Mouse (Mus musculus) midbrain, postnatal 0 days (tissue): ENCODE measurements around the gene R3hdm1. TPM values are rescaled to one million over a fixed set of nuclear protein-coding genes. Genes with fewer than 3 reads are reported as not detected.
"Not testable (repeated sequence)": the region's sequence is repeated elsewhere in the genome, so short reads cannot be mapped to it uniquely, and the experiment has no call there.

Experiments
- ATAC-seq: fragments of 200-750 bp; cut with Nextera tagmentation; 2 replicates; pipeline ENCODE4 v1.8.0; 2017; ENCODE audit warnings: moderate number of reproducible peaks, mild to moderate bottlenecking, moderate TSS enrichment, moderate library complexity; ENCODE audit not compliant: low FRiP score
- DNase-seq: peaks from one replicate; pipeline ENCODE4 v3.0.0-alpha.2; 2015; ENCODE audit warnings: low spot score
- H3K27ac ChIP-seq: fragments of 300-500 bp; sonication (generic); 2 replicates; pipeline ENCODE4 v1.5.1; 2014; ENCODE audit warnings: low read depth, mild to moderate bottlenecking, low read length, mixed read lengths
- H3K27me3 ChIP-seq: fragments of 300-500 bp; sonication (generic); 2 replicates; pipeline ENCODE4 v1.6.1; 2014; ENCODE audit warnings: low read length, control low read depth, mixed read lengths; ENCODE audit not compliant: insufficient read depth
- H3K36me3 ChIP-seq: fragments of 300-500 bp; sonication (generic); 2 replicates; pipeline ENCODE4 v1.6.1; 2014; ENCODE audit warnings: low read length, control low read depth, mixed read lengths; ENCODE audit not compliant: insufficient read depth
- H3K4me1 ChIP-seq: fragments of 300-500 bp; sonication (generic); 2 replicates; pipeline ENCODE4 v1.6.1; 2014; ENCODE audit warnings: mild to moderate bottlenecking, control low read depth, antibody characterized with exemption, low read length, mixed read lengths; ENCODE audit not compliant: insufficient read depth
- H3K4me2 ChIP-seq: fragments of 300-500 bp; sonication (generic); 2 replicates; pipeline ENCODE4 v1.6.1; 2014; ENCODE audit warnings: low read depth, mild to moderate bottlenecking, low read length, mixed read lengths; ENCODE audit not compliant: poor library complexity, severe bottlenecking
- H3K4me3 ChIP-seq: fragments of 300-500 bp; sonication (generic); 2 replicates; pipeline ENCODE4 v1.5.1; 2014; ENCODE audit warnings: low read depth, mild to moderate bottlenecking, low read length, moderate library complexity
- H3K9ac ChIP-seq: fragments of 300-500 bp; sonication (generic); replicated peaks from 2 replicates; pipeline ENCODE4 v1.6.1; 2014; ENCODE audit warnings: mild to moderate bottlenecking, low read length, moderate library complexity, mixed read lengths; ENCODE audit not compliant: poor library complexity, severe bottlenecking
- H3K9me3 ChIP-seq: fragments of 300-500 bp; sonication (generic); 2 replicates; pipeline ENCODE4 v1.6.1; 2016; ENCODE audit warnings: low read length, control low read depth
- CTCF ChIP-seq: IDR thresholded peaks from 2 replicates; pipeline ENCODE4 v1.5.1; 2016; ENCODE audit warnings: antibody characterized with exemption, mild to moderate bottlenecking
- WGBS: fragments of 180-500 bp; shearing (Covaris S2); extraction: QIAGEN DNeasy Blood & Tissue Kit; methylation state at CpG from one replicate; pipeline ENCODE4 v1.1.7; 2014; 5-methylcytosine and 5-hydroxymethylcytosine counted together
- polyA plus RNA-seq: library from polyadenylated mRNA; unstranded; fragments of >200 nt; fragmentation: Nextera tagmentation; extraction: Ambion mirVana; gene quantifications from 2 replicates; pipeline ENCODE4 v1.2.1, GENCODE M21; 2015
- total RNA-seq: library from RNA; depleted of rRNA; stranded (reverse); fragments of >200 nt; gene quantifications from 2 replicates; pipeline ENCODE4 v1.2.3, GENCODE M21; 2014

The R3hdm1 gene
- total and polyA plus RNA-seq, 2 experiments from 2014 or later, result 57.1 to 104 TPM

DNA sequence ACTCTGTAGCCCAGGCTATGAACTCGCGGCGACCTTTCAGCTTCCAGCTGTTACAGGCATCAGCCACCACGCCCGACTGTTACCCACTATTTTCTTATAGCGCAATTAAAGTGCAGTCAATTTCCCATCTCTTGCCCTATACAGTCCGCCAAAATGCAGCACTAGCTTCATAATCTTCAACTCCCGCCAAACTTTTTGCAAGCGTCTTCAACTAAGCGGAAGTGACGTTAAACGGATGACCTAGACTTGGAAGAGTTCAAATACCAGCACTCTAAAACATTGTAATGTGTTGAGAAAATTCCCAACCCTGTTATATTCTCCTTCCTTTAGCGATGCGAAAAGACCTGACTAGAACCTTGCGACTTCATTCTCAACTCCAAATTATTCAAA, 855 bp upstream of the R3hdm1 start:
- Histone ChIP-seq H3K27ac (peak overlapping the region; percentile 96), H3K27me3 (no peaks in the 10 kb centered on the region), H3K4me3 (peak overlapping the region; percentile 90), H3K4me2 (peak overlapping the region; percentile 68), H3K4me1 (peaks cover 8% of the 10 kb centered on the region; the same call in 1 of the 2 replicates), H3K9ac (no peak overlapping the region), H3K36me3 (no peaks in the 10 kb centered on the region), H3K9me3 (no peaks in the 10 kb centered on the region)
- ATAC-seq (peak; percentile 19; the same call in 1 of the 2 replicates), DNase-seq (peak; percentile 88)
- 0% methylated on average over 15 of the region's 15 CpGs for WGBS
- TF ChIP-seq CTCF, result no peak

DNA sequence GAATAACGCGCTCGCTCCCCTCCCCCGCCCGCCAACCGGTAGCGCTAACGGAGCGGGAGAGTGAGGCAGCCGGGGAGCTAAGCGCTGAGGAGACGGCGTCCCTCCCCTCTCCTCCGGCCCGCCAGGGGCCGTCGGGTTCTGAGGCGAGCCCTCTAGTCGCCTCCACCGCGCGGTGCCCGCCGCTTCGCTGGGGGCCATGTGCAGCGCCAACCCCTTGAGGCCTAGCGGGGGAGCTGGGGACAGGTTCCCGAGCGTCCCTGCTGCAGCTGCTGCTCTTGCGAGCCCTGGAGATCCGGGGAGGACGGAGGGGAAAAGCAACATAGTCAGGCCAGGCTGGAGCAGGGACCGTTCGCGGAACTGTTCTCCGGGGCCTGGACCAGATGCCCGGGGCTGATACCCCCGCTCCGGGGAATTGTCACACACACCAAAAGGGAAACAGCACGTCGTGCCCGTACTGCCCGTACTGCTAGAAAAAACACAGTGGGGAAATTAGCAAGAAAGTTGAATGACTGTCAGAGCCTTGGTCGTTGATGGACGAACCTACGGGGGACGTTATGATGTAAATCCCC, 503 bp downstream of the R3hdm1 start:
- Histone ChIP-seq H3K9me3 (no peaks in the 10 kb centered on the region), H3K4me2 (peak overlapping the region; percentile 62), H3K4me1 (peaks cover 8% of the 10 kb centered on the region; the same call in 1 of the 2 replicates), H3K27me3 (no peaks in the 10 kb centered on the region), H3K9ac (peak overlapping the region; percentile 87), H3K27ac (peak overlapping the region; percentile 96), H3K36me3 (no peaks in the 10 kb centered on the region), H3K4me3 (peak overlapping the region; percentile 90)
- WGBS, result 0% methylated on average over 32 of the region's 47 CpGs
- ATAC-seq (peak; percentile 60), DNase-seq (peak; percentile 56)
- TF ChIP-seq CTCF, result peak; percentile 26; the same call in 1 of the 2 replicates

DNA sequence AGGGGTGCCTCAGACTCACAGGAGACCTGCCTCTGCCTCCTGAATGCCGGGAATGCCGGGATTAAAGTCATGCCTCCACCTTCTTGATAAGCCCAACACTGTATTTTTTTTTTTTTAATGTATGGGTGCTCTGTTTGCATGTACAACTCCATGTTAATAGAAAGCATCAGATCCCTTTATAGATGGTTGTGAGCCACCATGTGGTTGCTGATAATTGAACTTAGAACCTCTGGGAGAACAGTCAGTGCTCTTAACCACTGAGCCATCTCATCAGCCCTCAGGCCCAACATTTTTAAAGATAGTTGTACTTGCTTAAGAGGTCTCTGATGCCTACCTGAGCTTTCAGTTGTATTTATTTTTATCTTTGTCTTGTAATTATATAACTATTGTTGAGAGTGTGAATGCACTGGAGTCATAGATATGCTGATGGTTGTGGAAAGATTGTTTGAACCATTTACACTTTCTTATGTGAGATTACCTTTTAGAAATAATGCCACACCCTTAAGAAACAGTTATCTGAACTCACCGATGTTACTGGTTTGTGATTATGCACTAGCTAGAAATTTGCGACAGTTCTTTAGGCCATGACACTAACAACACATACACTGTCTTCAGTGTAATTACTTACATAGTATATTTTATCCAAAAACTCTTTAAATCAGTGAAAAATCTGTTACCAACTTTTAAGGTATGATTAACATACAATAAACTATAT, 18.0 kb downstream of the R3hdm1 start:
- no peak for TF ChIP-seq CTCF
- H3K36me3 ChIP-seq, result no peaks in the 10 kb centered on the region
- no peak overlapping the region for H3K4me3 ChIP-seq
- no peaks in the 10 kb centered on the region for H3K27me3 ChIP-seq
- H3K9ac ChIP-seq, result no peak overlapping the region
- DNase-seq, result no peak
- no peak for ATAC-seq
- no peaks in the 10 kb centered on the region for H3K9me3 ChIP-seq
- no peak overlapping the region for H3K4me2 ChIP-seq
- no peak overlapping the region for H3K27ac ChIP-seq
- H3K4me1 ChIP-seq, result no peaks in the 10 kb centered on the region
- 96% methylated on average over 4 of the region's 4 CpGs for WGBS

DNA sequence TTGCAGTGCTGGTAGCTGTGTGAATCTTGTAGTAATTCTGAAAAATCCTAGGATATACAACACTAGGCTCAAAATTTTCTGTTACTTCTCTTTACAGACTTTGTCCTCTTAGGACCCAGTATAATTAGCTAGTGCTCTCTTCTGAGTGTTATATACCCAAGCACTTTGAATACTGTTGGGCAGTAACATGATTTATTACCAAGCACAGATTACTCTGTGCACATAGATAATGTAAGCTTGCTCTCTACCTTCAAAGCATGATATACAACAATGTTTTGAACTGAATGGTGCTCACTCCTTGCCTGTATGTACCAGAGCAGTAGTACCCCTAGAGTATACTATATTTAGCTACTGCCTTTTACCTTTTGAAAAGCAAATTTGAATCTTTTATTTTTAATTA, 33.1 kb downstream of the R3hdm1 start:
- H3K36me3 ChIP-seq, H3K9ac ChIP-seq, H3K9me3 ChIP-seq, H3K4me3 ChIP-seq, H3K4me1 ChIP-seq, H3K4me2 ChIP-seq, H3K27ac ChIP-seq, ATAC-seq, H3K27me3 ChIP-seq, DNase-seq: not testable (repeated sequence)

DNA sequence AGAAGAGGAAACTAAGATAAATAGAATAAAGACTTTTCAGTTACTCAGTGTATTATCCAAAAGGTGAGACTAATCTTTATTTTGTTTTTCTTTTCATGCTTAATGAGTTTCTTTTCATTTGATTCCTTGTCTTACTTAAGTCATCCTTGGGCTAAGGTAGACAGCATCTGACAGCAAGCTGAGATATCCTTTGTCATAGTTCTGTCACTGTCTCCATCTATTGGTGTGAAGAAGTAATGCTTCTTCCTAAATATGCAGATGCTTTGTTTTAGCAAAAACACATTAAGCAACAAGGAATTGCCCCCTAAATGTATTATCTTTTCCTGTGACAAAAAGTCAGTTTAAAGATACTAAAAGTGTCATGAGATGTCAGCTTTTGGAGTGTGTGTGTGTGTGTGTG, 37.9 kb downstream of the R3hdm1 start:
- no peak overlapping the region for H3K4me2 ChIP-seq
- no peaks in the 10 kb centered on the region for H3K4me1 ChIP-seq
- peak; percentile 82 for TF ChIP-seq CTCF
- no peak overlapping the region for H3K9ac ChIP-seq
- DNase-seq (peak; percentile 46), ATAC-seq (no peak)
- no peaks in the 10 kb centered on the region for H3K9me3 ChIP-seq
- H3K27ac ChIP-seq, result no peak overlapping the region
- H3K27me3 ChIP-seq, result no peaks in the 10 kb centered on the region
- no peaks in the 10 kb centered on the region for H3K36me3 ChIP-seq
- H3K4me3 ChIP-seq, result no peak overlapping the region

DNA sequence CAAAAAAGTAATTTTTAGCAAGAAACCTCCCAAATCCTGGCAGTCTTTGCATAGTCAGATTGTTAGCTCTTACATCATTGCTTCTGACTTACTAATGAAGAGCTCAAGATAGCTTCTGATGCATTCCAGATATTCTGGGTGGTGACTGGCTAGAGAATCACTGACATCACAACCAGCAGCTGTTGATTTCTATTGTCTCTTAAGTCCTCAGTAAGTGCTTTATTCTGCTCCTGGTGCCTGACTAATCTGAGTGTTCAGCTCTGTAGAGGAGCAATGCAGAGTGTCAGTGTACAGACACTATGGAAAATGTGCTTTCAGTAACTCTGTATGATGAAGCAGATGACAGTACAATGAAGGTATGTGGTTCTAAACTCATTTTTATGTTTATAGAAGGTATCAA, 38.6 kb downstream of the R3hdm1 start:
- no peaks in the 10 kb centered on the region for H3K4me1 ChIP-seq
- H3K4me2 ChIP-seq, result no peak overlapping the region
- no peak for TF ChIP-seq CTCF
- no peak overlapping the region for H3K9ac ChIP-seq
- ATAC-seq, result no peak
- DNase-seq, result no peak
- H3K27me3 ChIP-seq, result no peaks in the 10 kb centered on the region
- H3K9me3 ChIP-seq, result no peaks in the 10 kb centered on the region
- H3K4me3 ChIP-seq, result no peak overlapping the region
- H3K36me3 ChIP-seq, result no peaks in the 10 kb centered on the region
- no peak overlapping the region for H3K27ac ChIP-seq
